Mouse (Mus musculus) heart, postnatal 25 days (tissue): ENCODE results near the gene A930009A15Rik. TPM values are rescaled to one million over a fixed set of nuclear protein-coding genes. Genes with fewer than 3 reads are reported as not detected.

Experiments used
- DNase-seq: peaks from one replicate; pipeline ENCODE4 v3.0.0; 2022; ENCODE audit warnings: low spot score
- intact Hi-C: fragments of 180-260 bp; cut with DNase I; formaldehyde crosslinking; loops from one replicate; pipeline ENCODE4 v1.15.1; 2025
- total RNA-seq, 2 experiments: library from RNA; stranded (reverse); gene quantifications; 2 replicates each; pipeline ENCODE4 v1.2.3; 2021

Gene A930009A15Rik
- total RNA-seq, 2 experiments from 2014 or later, result not detected

DNA sequence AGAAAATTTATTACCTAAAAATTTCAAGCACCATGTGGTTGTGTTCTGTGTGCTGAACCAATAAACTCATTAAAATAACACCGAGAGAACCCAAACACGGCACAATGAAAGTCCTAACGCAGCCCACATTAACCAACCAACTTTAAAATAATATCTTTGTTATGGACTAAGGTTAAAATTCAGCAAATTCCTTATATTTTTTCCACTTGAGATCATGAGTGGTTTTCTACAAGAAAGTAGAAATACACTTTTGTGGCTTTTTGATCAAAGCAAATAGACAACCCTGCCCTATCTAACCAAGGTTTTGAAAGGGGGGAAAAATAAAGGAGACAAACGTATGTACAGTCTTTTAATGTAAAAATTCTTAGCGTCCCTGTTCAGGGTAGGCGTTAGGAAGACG lies 9.3 kb downstream of the A930009A15Rik start:
- intact Hi-C loops, result no loop called here
- DNase-seq, result no peak

DNA sequence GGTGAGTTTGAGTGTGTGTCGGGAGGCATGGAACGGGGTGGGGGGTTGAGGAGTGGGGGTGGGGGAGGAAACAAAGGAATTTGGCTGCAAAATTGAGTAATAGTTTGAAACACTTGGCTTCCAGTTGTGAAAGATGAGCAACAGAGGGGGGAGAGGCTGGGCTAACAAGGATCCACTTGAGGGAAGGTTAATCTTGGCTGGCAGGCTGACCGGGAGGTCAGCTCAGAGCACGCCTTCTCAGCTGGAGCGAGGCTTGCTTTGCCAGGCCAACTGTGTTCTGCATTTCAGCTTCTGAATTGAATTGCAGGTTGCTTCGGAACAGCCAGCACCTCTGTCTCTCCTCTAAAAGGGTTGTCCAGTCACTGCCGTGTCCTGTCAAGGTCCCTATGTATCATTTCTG lies 9.7 kb downstream of the A930009A15Rik start:
- DNase-seq, result no peak
- intact Hi-C loops, result no loop called here

DNA sequence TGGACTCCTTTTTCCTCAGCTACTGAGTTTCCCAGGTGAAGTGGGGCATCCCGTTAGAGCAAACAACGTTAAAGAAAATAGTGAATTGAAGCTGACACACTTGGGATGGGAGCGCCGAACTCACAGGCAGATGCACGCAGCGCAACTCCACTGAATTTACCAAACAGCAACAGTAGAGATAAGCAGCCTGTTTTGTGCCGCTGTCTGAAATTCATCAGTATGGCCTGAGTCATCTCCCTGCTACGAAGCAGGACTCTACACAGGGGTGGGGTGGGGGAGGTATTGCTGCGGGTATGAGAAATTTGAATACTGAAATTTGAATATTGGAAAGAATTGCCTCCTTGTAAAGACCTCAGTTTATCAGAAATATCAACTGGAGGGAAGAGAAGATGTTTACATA lies 12.2 kb downstream of the A930009A15Rik start:
- intact Hi-C loops, result no loop called here
- no peak for DNase-seq

DNA sequence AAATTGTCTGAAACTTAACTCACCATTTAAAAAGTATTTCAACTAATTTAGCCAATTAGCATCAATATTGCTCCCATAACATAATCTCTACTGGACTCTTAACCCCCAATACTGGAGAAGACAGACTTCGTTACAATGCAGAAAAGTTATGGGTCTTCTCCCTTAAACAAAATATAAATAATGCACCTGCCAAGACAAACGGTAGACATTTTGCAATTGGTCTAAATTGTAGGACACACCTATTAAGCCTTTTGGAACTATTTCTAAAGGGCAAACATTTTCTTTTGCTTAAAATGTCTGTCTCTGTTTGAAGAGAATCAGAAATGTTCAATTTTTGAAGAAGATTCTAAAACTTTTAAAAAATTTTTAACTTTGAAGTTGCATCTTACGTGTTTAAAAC lies 13.3 kb downstream of the A930009A15Rik start:
- intact Hi-C loops, result no loop called here
- DNase-seq, result no peak

DNA sequence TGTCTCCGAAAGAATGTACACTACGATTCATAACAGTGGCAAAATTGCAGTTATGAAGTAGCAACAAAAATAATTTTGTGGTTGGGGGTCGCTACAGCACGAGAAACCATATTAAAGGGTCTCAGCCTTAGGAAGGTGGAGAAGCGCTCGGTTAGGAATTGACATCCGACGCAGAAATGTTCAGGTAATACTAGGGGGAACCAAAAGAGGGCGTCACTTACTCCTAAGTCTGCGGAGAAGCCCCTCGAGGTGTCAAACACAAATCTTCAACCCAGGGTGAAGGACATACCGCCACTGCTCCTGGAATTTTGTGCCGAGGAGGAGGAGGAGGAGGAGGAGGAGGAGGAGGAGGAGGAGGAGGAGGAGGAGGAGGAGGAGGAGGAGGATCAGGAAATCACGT lies 14.9 kb downstream of the A930009A15Rik start:
- no peak for DNase-seq
- intact Hi-C loops, result no loop called here

- intact Hi-C loops, result no loop called here
- no peak for DNase-seq
Measured at GRCm38 (mm10) chr10:115585491-115586245, 15.9 kb downstream of the A930009A15Rik start.

GRCm38 (mm10) chr10:115586246-115587231 lies 16.8 kb downstream of the A930009A15Rik start:
- intact Hi-C loops, result no loop called here
- DNase-seq, result no peak

- intact Hi-C loops, result no loop called here
- no peak for DNase-seq
Measured at GRCm38 (mm10) chr10:115587301-115587969, 17.6 kb downstream of the A930009A15Rik start, which contains the start of gene Lgr5. Gene Lgr5 (minus strand): TSS chr10:115587780.

- DNase-seq, result no peak
- intact Hi-C loops, result no loop called here
Measured at GRCm38 (mm10) chr10:115587979-115588378, 18.2 kb downstream of the A930009A15Rik start.

DNA sequence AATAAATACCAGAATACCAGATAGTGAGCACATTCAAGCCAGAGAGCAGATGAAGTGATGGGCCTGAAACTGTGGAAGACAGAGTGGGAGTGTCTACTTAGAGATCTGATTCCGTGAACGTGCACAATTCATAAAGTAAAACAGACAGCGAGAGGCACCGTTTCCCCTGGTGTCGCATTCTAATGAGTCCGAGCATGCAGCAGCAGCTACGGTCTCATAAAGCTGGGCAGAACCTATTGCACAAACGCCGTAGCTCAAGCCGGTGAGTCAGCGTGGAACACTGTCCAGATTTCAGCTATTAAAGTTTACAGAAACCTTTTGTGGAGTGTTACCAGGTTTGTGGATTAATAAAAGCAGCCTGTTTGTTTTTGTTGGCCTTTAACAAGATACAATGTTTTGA lies 23.4 kb downstream of the A930009A15Rik start:
- intact Hi-C loops, result no loop called here
- no peak for DNase-seq

GRCm38 (mm10) chr10:115593651-115594050 lies 23.9 kb downstream of the A930009A15Rik start:
- intact Hi-C loops, result no loop called here
- DNase-seq, result no peak

- intact Hi-C loops, result no loop called here
Measured at GRCm38 (mm10) chr10:115595748-115596147, 26.0 kb downstream of the A930009A15Rik start.

DNA sequence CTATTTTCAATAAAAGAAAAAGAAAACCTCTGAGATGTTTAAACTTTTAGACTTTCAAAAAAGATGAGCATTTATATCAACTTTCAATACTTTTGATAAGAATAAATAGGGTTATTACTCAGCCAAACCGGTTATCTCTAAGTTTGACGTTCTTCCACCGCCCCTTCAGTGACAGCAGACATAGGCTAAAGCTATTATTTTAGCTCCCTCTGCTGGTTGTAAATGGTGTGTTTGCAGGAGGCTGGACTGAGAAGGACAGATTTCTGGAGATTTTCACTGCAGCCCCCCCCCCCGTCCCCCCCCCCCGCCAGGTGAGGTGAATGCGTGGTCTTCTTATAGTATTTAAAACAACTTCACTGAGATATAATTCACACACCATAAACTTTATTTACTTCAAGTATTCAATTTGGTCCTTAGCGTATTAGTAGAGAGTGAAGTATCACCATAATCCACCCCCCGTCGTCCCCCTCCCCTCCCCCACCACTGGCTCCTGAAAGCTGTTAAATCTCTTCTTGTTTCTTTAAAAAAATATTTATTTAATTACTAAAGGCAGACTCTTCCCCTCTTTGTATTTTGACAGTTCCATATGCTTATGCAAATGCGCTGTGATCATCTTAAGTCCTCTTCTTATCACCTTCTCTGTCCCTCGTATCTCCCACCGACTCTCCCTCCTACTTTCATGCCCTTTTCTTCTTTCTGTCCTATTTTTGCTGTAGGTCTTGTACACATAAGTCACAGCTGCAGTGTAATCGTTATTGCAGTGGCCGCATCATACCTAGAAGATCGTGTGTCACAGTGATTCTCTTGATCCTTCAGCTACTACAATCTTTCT lies 47.9 kb downstream of the A930009A15Rik start:
- intact Hi-C loops, result loop anchor here (1.0 to 10.0 kb wide), 4 partner anchors 183 to 580 kb away; no protein-coding TSS in a partner anchor
- no peak for DNase-seq

More at GRCm38 (mm10) chr10:115595748-115596147, 26.0 kb downstream of the A930009A15Rik start:
- no peak for DNase-seq

DNA sequence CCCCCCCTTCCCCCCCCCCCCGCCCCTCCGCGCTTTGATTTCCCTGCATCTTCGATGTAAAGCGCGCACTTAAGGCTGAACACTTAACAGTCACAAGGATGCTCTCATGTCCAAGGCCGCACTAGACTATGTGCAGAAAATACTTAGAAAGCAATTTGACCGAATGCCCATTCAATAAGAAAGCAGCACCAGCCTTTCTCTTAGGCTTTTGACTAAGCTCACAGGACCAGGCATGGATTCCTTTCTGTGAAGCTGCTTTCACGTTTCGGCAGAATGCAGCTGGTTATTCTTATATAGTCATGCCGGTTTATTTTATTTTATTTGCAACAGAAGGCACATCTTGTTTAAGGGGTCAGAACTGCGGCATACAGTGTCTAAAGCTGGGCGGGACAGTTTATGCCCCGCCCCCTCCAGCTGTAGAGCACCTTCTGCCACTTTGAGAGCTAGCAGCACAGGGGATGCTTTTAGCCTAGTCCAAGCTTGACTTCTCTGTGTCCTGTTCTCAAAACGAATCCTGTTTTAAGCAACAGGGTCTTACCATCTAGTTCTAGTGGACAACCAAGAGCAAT lies 48.6 kb downstream of the A930009A15Rik start:
- intact Hi-C loops, result loop anchor here (5.0 to 10.0 kb wide), 3 partner anchors 184 to 579 kb away; no protein-coding TSS in a partner anchor
- DNase-seq, result no peak

GRCm38 (mm10) chr10:115623481-115623880 lies 53.7 kb downstream of the A930009A15Rik start:
- intact Hi-C loops, result no loop called here
- DNase-seq, result no peak

DNA sequence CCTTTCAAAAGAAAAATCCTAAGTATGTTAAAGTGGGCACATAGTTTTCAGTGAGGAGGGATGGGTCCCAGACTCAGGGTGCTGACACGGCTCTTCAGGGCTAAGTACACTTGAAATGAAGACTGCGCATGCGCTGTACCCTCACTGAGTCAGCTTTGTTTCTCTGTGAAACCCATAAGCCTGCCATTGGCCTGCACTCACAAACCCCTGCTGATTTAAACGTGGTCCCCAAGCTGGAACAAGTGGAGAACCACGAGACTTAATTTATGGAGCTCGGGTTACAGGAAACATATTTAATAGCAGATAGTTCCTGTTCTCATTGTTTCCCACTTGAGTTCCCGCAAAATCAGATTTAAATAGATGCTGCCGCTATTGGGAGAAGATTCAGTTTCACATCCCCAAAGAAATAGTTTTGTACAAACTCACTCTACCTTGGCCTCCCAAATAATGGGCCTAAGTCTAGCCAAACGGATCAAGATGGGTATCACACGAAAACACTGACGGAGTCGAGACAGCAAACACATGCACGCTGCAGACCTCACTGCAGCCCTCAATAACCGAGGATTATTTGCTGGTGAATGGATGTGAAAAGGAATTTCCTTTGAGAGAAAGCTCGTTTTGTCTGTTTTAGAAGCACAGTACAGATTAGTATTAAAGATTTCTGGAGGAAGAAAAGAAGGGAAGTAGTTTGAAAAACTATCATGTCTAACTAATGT lies 54.3 kb downstream of the A930009A15Rik start:
- no peak for DNase-seq

DNA sequence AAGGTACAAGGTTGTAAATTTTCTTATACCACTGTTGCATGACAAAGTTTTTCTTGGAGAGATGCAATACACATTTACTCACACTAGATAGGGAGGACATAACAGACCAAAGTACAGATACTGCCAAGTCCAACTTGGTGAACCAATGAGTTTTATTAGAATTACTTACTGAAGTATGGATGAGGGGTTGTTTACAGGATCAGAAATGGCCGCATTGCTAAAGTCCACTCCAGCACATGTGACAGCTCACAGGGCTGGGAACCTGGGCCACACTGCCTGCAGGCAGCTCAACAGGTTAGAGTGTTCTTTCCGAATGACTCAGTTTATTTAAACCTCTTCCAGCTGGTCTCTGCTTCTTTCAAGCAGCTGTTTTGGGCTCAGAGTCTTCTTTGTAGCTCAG lies 55.2 kb downstream of the A930009A15Rik start:
- intact Hi-C loops, result no loop called here
- DNase-seq, result no peak

More for the DNA sequence above, 54.3 kb downstream of the A930009A15Rik start:
- intact Hi-C loops, result no loop called here

DNA sequence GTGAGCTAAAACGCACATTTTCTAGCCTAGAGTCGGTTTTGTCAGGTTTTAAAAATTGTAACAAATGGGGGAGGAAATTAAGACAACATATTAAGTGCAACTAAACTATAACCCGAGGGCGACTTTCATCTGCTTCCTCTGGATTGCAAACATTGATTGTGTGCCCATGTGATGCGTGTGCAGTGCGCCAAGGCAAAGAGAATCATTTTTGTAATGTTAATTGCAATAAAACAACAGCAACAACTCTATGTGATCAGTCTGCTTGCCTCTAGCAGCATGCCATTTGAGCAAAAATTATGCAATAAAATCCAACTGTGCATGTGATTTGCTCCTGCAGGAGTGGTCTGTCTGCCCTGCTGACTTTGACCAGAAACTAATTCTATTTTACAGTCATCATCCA lies 56.9 kb downstream of the A930009A15Rik start:
- DNase-seq, result no peak
- intact Hi-C loops, result no loop called here
